Mouse (Mus musculus): Measurements from ENCODE around the gene Tbc1d15. TPM values are rescaled to one million over a fixed set of nuclear protein-coding genes. Genes with fewer than 3 reads are reported as not detected.
"Not testable (repeated sequence)": the region's sequence is repeated elsewhere in the genome, so short reads cannot be mapped to it uniquely, and the experiment has no call there.

The Tbc1d15 gene
- polyA plus RNA-seq, 1 experiment = 3.5 TPM

- TF ChIP-seq FLI1 (IDR thresholded peaks at IDR 0.05; ENCODE audit: low read length) = no peak
- no peak for TF ChIP-seq GATA1 (IDR thresholded peaks at IDR 0.05; ENCODE audit: borderline replicate concordance, low read length)
- no peaks in the 10 kb centered on the region for H3K27me3 ChIP-seq (replicated peaks)
- H3K4me1 ChIP-seq = peaks cover 11% of the 10 kb centered on the region
- no peak overlapping the region for H3K4me3 ChIP-seq (replicated peaks)
- peaks cover 85% of the 10 kb centered on the region for H3K36me3 ChIP-seq (replicated peaks; ENCODE audit: low read length)
- H3K9me3 ChIP-seq = no peaks in the 10 kb centered on the region
Observed at GRCm38 (mm10) chr10:115226586-115226985, 24.7 kb downstream of the Tbc1d15 start.

- no peaks in the 10 kb centered on the region for H3K9me3 ChIP-seq
- no peaks in the 10 kb centered on the region for H3K27me3 ChIP-seq (replicated peaks)
- peaks cover 87% of the 10 kb centered on the region for H3K36me3 ChIP-seq (replicated peaks; ENCODE audit: low read length)
- H3K4me3 ChIP-seq (replicated peaks) = no peak overlapping the region
- TF ChIP-seq GATA1 (IDR thresholded peaks at IDR 0.05; ENCODE audit: borderline replicate concordance, low read length) = no peak
- TF ChIP-seq FLI1 (IDR thresholded peaks at IDR 0.05; ENCODE audit: low read length) = no peak
- peaks cover 11% of the 10 kb centered on the region for H3K4me1 ChIP-seq
Observed at GRCm38 (mm10) chr10:115223845-115224244, 27.4 kb downstream of the Tbc1d15 start.

- Histone ChIP-seq H3K36me3 (replicated peaks; ENCODE audit: low read length) (peaks cover 90% of the 10 kb centered on the region), H3K9me3 (no peaks in the 10 kb centered on the region), H3K27me3 (replicated peaks) (no peaks in the 10 kb centered on the region), H3K4me3 (replicated peaks) (no peak overlapping the region), H3K4me1 (no peaks in the 10 kb centered on the region)
- no peak for TF ChIP-seq FLI1 (IDR thresholded peaks at IDR 0.05; ENCODE audit: low read length)
- no peak for TF ChIP-seq GATA1 (IDR thresholded peaks at IDR 0.05; ENCODE audit: borderline replicate concordance, low read length)
Observed at GRCm38 (mm10) chr10:115212916-115213580, 38.2 kb downstream of the Tbc1d15 start.

GRCm38 (mm10) chr10:115205825-115206224 is 45.4 kb downstream of the Tbc1d15 start:
- Histone ChIP-seq H3K4me1 (peaks cover 5% of the 10 kb centered on the region; the same call in 1 of the 2 replicates), H3K9me3 (no peaks in the 10 kb centered on the region), H3K27me3 (replicated peaks) (no peaks in the 10 kb centered on the region), H3K4me3 (replicated peaks) (no peak overlapping the region), H3K36me3 (replicated peaks; ENCODE audit: low read length) (peaks cover 92% of the 10 kb centered on the region)
- TF ChIP-seq FLI1 (IDR thresholded peaks at IDR 0.05; ENCODE audit: low read length) (no peak), GATA1 (IDR thresholded peaks at IDR 0.05; ENCODE audit: borderline replicate concordance, low read length) (no peak)

- H3K9me3 ChIP-seq = no peaks in the 10 kb centered on the region
- no peak for TF ChIP-seq FLI1 (IDR thresholded peaks at IDR 0.05; ENCODE audit: low read length)
- TF ChIP-seq GATA1 (IDR thresholded peaks at IDR 0.05; ENCODE audit: borderline replicate concordance, low read length) = no peak
- H3K36me3 ChIP-seq (replicated peaks; ENCODE audit: low read length) = peaks cover 92% of the 10 kb centered on the region
- no peaks in the 10 kb centered on the region for H3K27me3 ChIP-seq (replicated peaks)
- H3K4me1 ChIP-seq = peaks cover 5% of the 10 kb centered on the region; the same call in 1 of the 2 replicates
- H3K4me3 ChIP-seq (replicated peaks) = no peak overlapping the region
Observed at GRCm38 (mm10) chr10:115205284-115205683, 46.0 kb downstream of the Tbc1d15 start.

GRCm38 (mm10) chr10:115191214-115191613 is 60.1 kb downstream of the Tbc1d15 start:
- peaks cover 11% of the 10 kb centered on the region for H3K36me3 ChIP-seq (replicated peaks; ENCODE audit: low read length)
- no peaks in the 10 kb centered on the region for H3K27me3 ChIP-seq (replicated peaks)
- no peaks in the 10 kb centered on the region for H3K9me3 ChIP-seq
- no peaks in the 10 kb centered on the region for H3K4me1 ChIP-seq
- TF ChIP-seq GATA1 (IDR thresholded peaks at IDR 0.05; ENCODE audit: borderline replicate concordance, low read length) (no peak), FLI1 (IDR thresholded peaks at IDR 0.05; ENCODE audit: low read length) (no peak)
- H3K4me3 ChIP-seq (replicated peaks) = no peak overlapping the region

- TF ChIP-seq GATA1 (IDR thresholded peaks at IDR 0.05; ENCODE audit: borderline replicate concordance, low read length) (no peak), FLI1 (IDR thresholded peaks at IDR 0.05; ENCODE audit: low read length) (no peak)
- H3K9me3 ChIP-seq = no peaks in the 10 kb centered on the region
- no peak overlapping the region for H3K4me3 ChIP-seq (replicated peaks)
- no peaks in the 10 kb centered on the region for H3K36me3 ChIP-seq (replicated peaks; ENCODE audit: low read length)
- no peaks in the 10 kb centered on the region for H3K4me1 ChIP-seq
- H3K27me3 ChIP-seq (replicated peaks) = no peaks in the 10 kb centered on the region
Observed at GRCm38 (mm10) chr10:115187390-115187789, 63.9 kb downstream of the Tbc1d15 start.

- TF ChIP-seq GATA1 (IDR thresholded peaks at IDR 0.05; ENCODE audit: borderline replicate concordance, low read length) (no peak), FLI1 (IDR thresholded peaks at IDR 0.05; ENCODE audit: low read length) (no peak)
- Histone ChIP-seq H3K36me3 (replicated peaks; ENCODE audit: low read length) (no peaks in the 10 kb centered on the region), H3K9me3 (no peaks in the 10 kb centered on the region), H3K4me3 (replicated peaks) (no peak within 1 kb of the TSS), H3K27me3 (replicated peaks) (no peaks in the 10 kb centered on the region), H3K4me1 (no peaks in the 10 kb centered on the region)
Observed at GRCm38 (mm10) chr10:115184697-115185096, 66.6 kb downstream of the Tbc1d15 start, which contains the start of gene Tph2. TSS of gene Tph2 (minus strand) at chr10:115185022.

- H3K36me3 ChIP-seq (replicated peaks; ENCODE audit: low read length) = no peaks in the 10 kb centered on the region
- no peak for TF ChIP-seq FLI1 (IDR thresholded peaks at IDR 0.05; ENCODE audit: low read length)
- no peak for TF ChIP-seq GATA1 (IDR thresholded peaks at IDR 0.05; ENCODE audit: borderline replicate concordance, low read length)
- no peak overlapping the region for H3K4me3 ChIP-seq (replicated peaks)
- no peaks in the 10 kb centered on the region for H3K4me1 ChIP-seq
- no peaks in the 10 kb centered on the region for H3K27me3 ChIP-seq (replicated peaks)
- H3K9me3 ChIP-seq = no peaks in the 10 kb centered on the region
Observed at GRCm38 (mm10) chr10:115181034-115181433, 70.2 kb downstream of the Tbc1d15 start.

- not testable (repeated sequence) for H3K4me1 ChIP-seq
Observed at GRCm38 (mm10) chr10:115178019-115178418, 73.2 kb downstream of the Tbc1d15 start.

More at GRCm38 (mm10) chr10:115178019-115178418, 73.2 kb downstream of the Tbc1d15 start:
- not testable (repeated sequence) for H3K4me3 ChIP-seq (replicated peaks); H3K9me3 ChIP-seq; H3K36me3 ChIP-seq (replicated peaks; ENCODE audit: low read length); H3K27me3 ChIP-seq (replicated peaks)
